Mouse (Mus musculus) C2C12 (cell line): ENCODE data around the gene Car10.

Experiments
- CTCF ChIP-seq: IDR thresholded peaks from one replicate; pipeline ENCODE4 v1.5.1; 2011; ENCODE audit not compliant: control insufficient read depth, insufficient read depth, insufficient read length
- MAX ChIP-seq: IDR thresholded peaks from one replicate; pipeline ENCODE4 v1.6.1; 2011; ENCODE audit warnings: mild to moderate bottlenecking, control low read depth

DNA sequence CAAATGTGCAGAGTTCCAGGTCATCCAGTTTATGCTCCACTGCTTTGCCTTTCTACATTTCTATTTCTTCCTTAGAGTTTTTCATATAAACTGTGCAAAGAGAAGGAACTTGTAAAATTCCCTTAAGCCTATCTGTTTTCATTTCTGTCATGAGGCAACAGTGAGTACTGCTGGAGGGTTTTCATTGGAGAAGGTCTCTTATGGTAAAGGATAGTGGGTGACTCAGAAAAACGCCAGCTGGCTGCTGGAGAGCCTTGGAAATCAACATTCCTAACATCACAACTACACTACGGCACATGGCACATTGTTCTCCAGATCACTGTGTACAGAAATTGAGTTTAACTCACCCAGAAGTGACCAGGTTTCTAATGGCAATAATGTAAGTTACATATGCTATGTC, 88.3 kb downstream of the Car10 start:
- TF ChIP-seq CTCF = no peak
- TF ChIP-seq MAX = no peak
